Mouse (Mus musculus) embryonic fibroblast, embryonic 13.5 days (primary cell): ENCODE data around the gene H2al2a. TPM values are rescaled to one million over a fixed set of nuclear protein-coding genes. Genes with fewer than 3 reads are reported as not detected.

Experiments used
- H3K27ac ChIP-seq: 2 replicates; pipeline ENCODE4 v1.5.1; 2012; ENCODE audit warnings: low read length, control low read depth, inconsistent platforms; ENCODE audit not compliant: insufficient read depth
- H3K4me1 ChIP-seq: 2 replicates; pipeline ENCODE4 v1.6.1; 2011; ENCODE audit warnings: low read length; ENCODE audit not compliant: control insufficient read depth, insufficient read depth
- H3K4me3 ChIP-seq: 2 replicates; pipeline ENCODE4 v1.5.1; 2011; ENCODE audit warnings: mild to moderate bottlenecking, control low read depth, low read length; ENCODE audit not compliant: insufficient read depth
- CTCF ChIP-seq: IDR thresholded peaks from 2 replicates; pipeline ENCODE4 v1.5.1; 2011; ENCODE audit warnings: mild to moderate bottlenecking, control low read depth, low read length, moderate library complexity, borderline replicate concordance; ENCODE audit not compliant: insufficient read depth
- POLR2A ChIP-seq: IDR thresholded peaks from 2 replicates; pipeline ENCODE4 v1.6.1; 2011; ENCODE audit warnings: low read depth, mild to moderate bottlenecking, control low read depth, low read length, moderate library complexity
- polyA plus RNA-seq: library from polyadenylated mRNA; stranded (reverse); fragments of >200 nt; gene quantifications from 2 replicates; pipeline ENCODE4 v1.2.4, GENCODE M21; 2011; ENCODE audit warnings: low read depth; ENCODE audit not compliant: missing spikeins, insufficient read length

The H2al2a gene
- polyA plus RNA-seq, 1 experiment: not detected

- Histone ChIP-seq H3K4me3 (no peak overlapping the region), H3K4me1 (no peaks in the 10 kb centered on the region), H3K27ac (no peak overlapping the region)
- TF ChIP-seq CTCF: no peak
- no peak for TF ChIP-seq POLR2A
Measured at GRCm38 (mm10) chr2:18038141-18038752, 41.5 kb upstream of the H2al2a start.

GRCm38 (mm10) chr2:18037491-18037890 is 40.7 kb upstream of the H2al2a start, which contains the start of gene A930004D18Rik:
Gene A930004D18Rik, minus strand, starts transcription at chr2:18037737.
- Histone ChIP-seq H3K27ac (no peak within 1 kb of the TSS), H3K4me3 (no peak within 1 kb of the TSS), H3K4me1 (no peaks in the 10 kb centered on the region; the same call in 1 of the 2 replicates)
- TF ChIP-seq POLR2A: no peak
- TF ChIP-seq CTCF: no peak

GRCm38 (mm10) chr2:18034371-18035250 is 37.9 kb upstream of the H2al2a start:
- no peaks in the 10 kb centered on the region; the same call in 1 of the 2 replicates for H3K4me1 ChIP-seq
- no peak for TF ChIP-seq POLR2A
- TF ChIP-seq CTCF: no peak
- H3K27ac ChIP-seq: no peak overlapping the region
- no peak overlapping the region for H3K4me3 ChIP-seq

- no peak overlapping the region for H3K4me3 ChIP-seq
- no peak for TF ChIP-seq POLR2A
- H3K27ac ChIP-seq: no peak overlapping the region
- H3K4me1 ChIP-seq: no peaks in the 10 kb centered on the region; the same call in 1 of the 2 replicates
Measured at GRCm38 (mm10) chr2:18033166-18034108, 36.7 kb upstream of the H2al2a start.

- Histone ChIP-seq H3K4me1 (no peaks in the 10 kb centered on the region; the same call in 1 of the 2 replicates), H3K4me3 (no peak overlapping the region), H3K27ac (no peak overlapping the region)
- TF ChIP-seq CTCF: no peak
- no peak for TF ChIP-seq POLR2A
Measured at GRCm38 (mm10) chr2:18032538-18032895, 35.8 kb upstream of the H2al2a start.

- H3K4me1 ChIP-seq: no peaks in the 10 kb centered on the region; the same call in 1 of the 2 replicates
- H3K27ac ChIP-seq: no peak overlapping the region
- TF ChIP-seq POLR2A (no peak), CTCF (no peak)
- peak overlapping the region; percentile 16 for H3K4me3 ChIP-seq
Measured at GRCm38 (mm10) chr2:18031831-18032537, 35.2 kb upstream of the H2al2a start.

- Histone ChIP-seq H3K27ac (no peak overlapping the region), H3K4me3 (peak overlapping the region; percentile 16), H3K4me1 (no peaks in the 10 kb centered on the region; the same call in 1 of the 2 replicates)
- TF ChIP-seq CTCF (no peak), POLR2A (no peak)
Measured at GRCm38 (mm10) chr2:18031271-18031821, 34.6 kb upstream of the H2al2a start.

- no peak for TF ChIP-seq POLR2A
- no peak for TF ChIP-seq CTCF
- no peak overlapping the region for H3K27ac ChIP-seq
- H3K4me3 ChIP-seq: no peak overlapping the region
- H3K4me1 ChIP-seq: no peaks in the 10 kb centered on the region; the same call in 1 of the 2 replicates
Measured at GRCm38 (mm10) chr2:18030581-18030980, 33.8 kb upstream of the H2al2a start.
